Mouse (Mus musculus) liver, adult 2 months (tissue): Measurements from ENCODE around the gene Arid5a.

Experiments used
- CTCF ChIP-seq: fragments of 200-500 bp; IDR thresholded peaks from 2 replicates; pipeline ENCODE4 v1.5.1; 2011; ENCODE audit warnings: low read depth, low read length, control low read depth
- POLR2A ChIP-seq: fragments of 200-500 bp; IDR thresholded peaks from 2 replicates; pipeline ENCODE4 v1.6.1; 2011; ENCODE audit warnings: low read length, control low read depth; ENCODE audit not compliant: insufficient read depth; ENCODE audit errors: extremely low read depth

DNA sequence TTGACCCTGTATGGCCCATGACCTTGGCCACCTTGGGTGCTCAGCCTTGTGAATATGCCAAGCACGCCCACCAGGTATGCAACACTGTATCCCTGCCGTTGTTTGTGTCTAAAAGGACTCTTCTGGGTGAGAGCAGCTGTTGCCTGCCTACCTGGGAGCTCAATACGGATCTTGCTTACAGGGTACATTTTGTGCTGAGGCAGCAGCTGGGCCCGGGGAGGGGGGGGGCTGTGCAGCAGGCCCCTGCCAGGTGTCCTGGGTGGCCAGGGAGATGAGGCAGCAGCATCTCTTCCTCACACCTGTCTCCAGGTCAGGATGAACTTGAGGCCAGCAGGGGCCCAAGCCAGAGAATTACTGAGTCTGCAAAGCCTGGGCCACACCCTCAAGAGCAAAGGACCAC is 9.4 kb upstream of the Arid5a start:
- TF ChIP-seq CTCF (no peak), POLR2A (no peak)
